Comparison of ENCODE assay signal across 24 mouse cellular contexts in the genomic region with DNA sequence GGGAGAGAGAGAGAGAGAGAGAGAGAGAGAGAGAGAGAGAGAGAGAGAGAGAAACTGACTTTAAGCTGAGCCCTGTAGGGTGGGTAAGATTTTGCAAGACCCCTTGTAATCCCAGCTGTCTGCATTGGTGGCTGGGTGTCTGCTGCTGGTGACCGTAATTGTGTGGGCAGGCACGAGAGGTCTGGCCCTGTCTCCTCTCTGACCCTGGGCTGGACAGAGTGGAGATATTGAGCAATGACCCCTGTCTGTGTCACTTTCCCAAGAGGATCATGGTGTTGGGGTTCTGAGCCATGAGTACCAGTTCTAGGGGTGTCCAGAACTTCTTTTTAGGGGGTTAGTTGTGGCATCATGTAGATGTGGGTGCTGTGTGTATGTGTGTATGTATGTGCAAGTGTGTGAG. TPM values are rescaled to one million over a fixed set of nuclear protein-coding genes. Genes with fewer than 3 reads are reported as not detected.
DNase-seq lines count a peak whose midpoint lies in the region; ATAC-seq and TF ChIP-seq lines count a peak whose summit lies in the region.
"Had no signal": no experiment of that assay in that cellular context is flagged by ENCODE, and none has a peak within 500 bp of the region (broad histone marks: within the 10 kb centered on the region; RNA-seq: fewer than 3 reads in every experiment).

No protein-coding gene starts in this region.

- no peak overlapping the region for H3K4me2 ChIP-seq in lung, postnatal 0 days (replicated peaks; ENCODE audit: low read depth, low read length)
- H3K4me2 ChIP-seq in liver, embryonic 12.5 days = peak overlapping the region; percentile 76
- H3K4me2 ChIP-seq: embryonic facial prominence, embryonic 15.5 days; hindbrain, embryonic 13.5 days had no signal

- 35% methylated on average over 2 of the region's 2 CpGs for WGBS in lung, postnatal 0 days
- WGBS in lung, adult 2 months = 64% methylated on average over 2 of the region's 2 CpGs
- 49% methylated on average over 2 of the region's 2 CpGs for WGBS in liver, embryonic 12.5 days (ENCODE audit: insufficient replicate concordance)

- peaks cover 39% of the 10 kb centered on the region for H3K36me3 ChIP-seq in erythroblast, embryonic 14.5 days (ENCODE audit: control insufficient read depth)
- no peaks in the 10 kb centered on the region for H3K36me3 ChIP-seq in lung, postnatal 0 days (ENCODE audit: insufficient read depth, low read length)
- H3K36me3 ChIP-seq in liver, embryonic 12.5 days = peaks cover 7% of the 10 kb centered on the region; the same call in 1 of the 2 replicates
- H3K36me3 ChIP-seq: embryonic facial prominence, embryonic 15.5 days; hindbrain, embryonic 13.5 days; limb, embryonic 10.5 days had no signal

- H3K27me3 ChIP-seq in erythroblast, embryonic 14.5 days (ENCODE audit: control insufficient read depth) = peaks cover 11% of the 10 kb centered on the region
- H3K27me3 ChIP-seq in lung, postnatal 0 days (replicated peaks; ENCODE audit: insufficient read depth, low read length) = no peaks in the 10 kb centered on the region
- peaks cover 11% of the 10 kb centered on the region for H3K27me3 ChIP-seq in liver, embryonic 12.5 days (replicated peaks)
- H3K27me3 ChIP-seq: embryonic facial prominence, embryonic 15.5 days had no signal

- ATAC-seq in erythroblast, adult 5-6 weeks (replicated peaks; ENCODE audit: low FRiP score, poor library complexity, severe bottlenecking) = no peak
- ATAC-seq in lung, postnatal 0 days = 0 out of 2 replicates have a peak, but pooled peaks have one; percentile 13
- ATAC-seq in liver, embryonic 12.5 days = no peak

- no peak overlapping the region for H3K27ac ChIP-seq in lung, postnatal 0 days (ENCODE audit: low read length)
- H3K27ac ChIP-seq in liver, embryonic 12.5 days = peak overlapping the region; percentile 95
- H3K27ac ChIP-seq: embryonic facial prominence, embryonic 15.5 days; hindbrain, embryonic 13.5 days; kidney, postnatal 0 days; left cerebral cortex, adult 2 months; limb, embryonic 10.5 days had no signal

- no peak overlapping the region for H3K9ac ChIP-seq in lung, postnatal 0 days (replicated peaks; ENCODE audit: low read depth)
- H3K9ac ChIP-seq in liver, embryonic 12.5 days = peak overlapping the region; percentile 82
- H3K9ac ChIP-seq: embryonic facial prominence, embryonic 15.5 days; hindbrain, embryonic 13.5 days had no signal

- DNase-seq in lung, postnatal 0 days (ENCODE audit: low spot score) = peak; percentile 37
- DNase-seq in lung, adult 2 months = no peak
- DNase-seq in kidney, adult 11 months = no peak
- DNase-seq in embryo, embryonic 10 days (ENCODE audit: low spot score) = no peak
- DNase-seq: adrenal gland, postnatal 25 days; cerebellum, adult 9-10 months; gastrocnemius, postnatal 25 days; heart, postnatal 10 days; kidney, adult 2 months; layer of hippocampus, adult 9-11 months; lung, adult 18-20 months; midbrain, embryonic 14.5 days; right cerebral cortex, postnatal 14 days; thymus, postnatal 14 days had no signal

- no peak for TF ChIP-seq CTCF in lung, postnatal 0 days (IDR thresholded peaks at IDR 0.05)
- TF ChIP-seq CTCF in lung, adult 2 months (IDR thresholded peaks at IDR 0.05; ENCODE audit: insufficient read depth, low read length) = no peak

- no peaks in the 10 kb centered on the region for H3K9me3 ChIP-seq in erythroblast, embryonic 14.5 days (ENCODE audit: control insufficient read depth, low read length)
- no peaks in the 10 kb centered on the region for H3K9me3 ChIP-seq in lung, postnatal 0 days (ENCODE audit: low read length)
- no peaks in the 10 kb centered on the region for H3K9me3 ChIP-seq in liver, embryonic 12.5 days (replicated peaks)
- H3K9me3 ChIP-seq: embryonic facial prominence, embryonic 15.5 days; hindbrain, embryonic 13.5 days; limb, embryonic 10.5 days had no signal

- no peak for TF ChIP-seq POLR2A in lung, adult 2 months (IDR thresholded peaks at IDR 0.05; ENCODE audit: borderline replicate concordance, extremely low read depth, low read depth, low read length)

- TF ChIP-seq EP300 in lung, postnatal 0 days (IDR thresholded peaks at IDR 0.05) = no peak

- H3K4me3 ChIP-seq in erythroblast, embryonic 14.5 days (replicated peaks) = peak overlapping the region; percentile 72
- H3K4me3 ChIP-seq in lung, postnatal 0 days (ENCODE audit: low read depth, low read length) = no peak overlapping the region
- no peak overlapping the region for H3K4me3 ChIP-seq in lung, adult 2 months (replicated peaks; ENCODE audit: extremely low read depth, low read depth, low read length)
- H3K4me3 ChIP-seq in liver, embryonic 12.5 days = peak overlapping the region; percentile 72
- H3K4me3 ChIP-seq: embryonic facial prominence, embryonic 15.5 days; hindbrain, embryonic 13.5 days; left cerebral cortex, adult 2 months; limb, embryonic 10.5 days had no signal

- peaks cover 97% of the 10 kb centered on the region for H3K4me1 ChIP-seq in erythroblast, embryonic 14.5 days (ENCODE audit: control insufficient read depth)
- H3K4me1 ChIP-seq in lung, postnatal 0 days (ENCODE audit: insufficient read depth, low read depth, low read length) = 0 out of 2 replicates have a peak, but pooled peaks cover 2% of the 10 kb centered on the region
- H3K4me1 ChIP-seq in lung, adult 2 months (ENCODE audit: control insufficient read depth, insufficient read depth, low read length) = peaks cover 2% of the 10 kb centered on the region
- peaks cover 89% of the 10 kb centered on the region for H3K4me1 ChIP-seq in liver, embryonic 12.5 days
- H3K4me1 ChIP-seq: hindbrain, embryonic 13.5 days had no signal

RNA-seq across cellular contexts. Expression of a gene that starts 6.2 kb away (rescaled TPM):
- 0.18 and 0.26 TPM in 2 replicates for polyA plus RNA-seq in erythroblast, embryonic 14.5 days (2012)
- total RNA-seq in erythroblast, adult 5-6 weeks (2015; ENCODE audit: low replicate concordance) = not detected in 2 replicates
- not detected in 2 replicates for total RNA-seq in erythroblast, adult 5-6 weeks (2017; ENCODE audit: low replicate concordance)
- 16.5 and 17.8 TPM in 2 replicates for polyA plus RNA-seq in lung, postnatal 0 days (2015; fragmentation: Nextera tagmentation; extraction: Ambion mirVana)
- polyA plus RNA-seq in lung, adult 2 months (2012; rRNA removed) = 23.3 and 26.2 TPM in 2 replicates
- 2.1 and 2.3 TPM in 2 replicates for polyA plus RNA-seq in liver, embryonic 12.5 days (2016; fragmentation: Nextera tagmentation; extraction: Ambion mirVana)

RNA-seq across cellular contexts. Expression of a gene that starts 12.0 kb away (rescaled TPM):
- 0.41 and 0.44 TPM in 2 replicates for polyA plus RNA-seq in erythroblast, embryonic 14.5 days (2012)
- total RNA-seq in erythroblast, adult 5-6 weeks (2015; ENCODE audit: low replicate concordance) = 2.1 and 4.4 TPM in 2 replicates
- 2.1 and 6.4 TPM in 2 replicates for total RNA-seq in erythroblast, adult 5-6 weeks (2017; ENCODE audit: low replicate concordance)
- 0.69 and 1.3 TPM in 2 replicates for polyA plus RNA-seq in lung, postnatal 0 days (2015; fragmentation: Nextera tagmentation; extraction: Ambion mirVana)
- polyA plus RNA-seq in lung, adult 2 months (2012; rRNA removed) = 1.0 and 1.3 TPM in 2 replicates
- 0.48 and 0.55 TPM in 2 replicates for polyA plus RNA-seq in liver, embryonic 12.5 days (2016; fragmentation: Nextera tagmentation; extraction: Ambion mirVana)
- total RNA-seq: adrenal gland, postnatal 25 days; gastrocnemius, postnatal 25 days; heart, postnatal 10 days; left cerebral cortex, adult 2 months had no signal
- polyA plus RNA-seq: forebrain, embryonic 11.5 days; limb, embryonic 10.5 days; neural tube, embryonic 11.5 days had no signal

RNA-seq across cellular contexts. Expression of a gene that starts 33.1 kb away (rescaled TPM):
- not detected in 2 replicates for polyA plus RNA-seq in erythroblast, embryonic 14.5 days (2012)
- not detected in 2 replicates for total RNA-seq in erythroblast, adult 5-6 weeks (2015; ENCODE audit: low replicate concordance)
- total RNA-seq in erythroblast, adult 5-6 weeks (2017; ENCODE audit: low replicate concordance) = not detected in 2 replicates
- 0.57 and 0.94 TPM in 2 replicates for polyA plus RNA-seq in lung, postnatal 0 days (2015; fragmentation: Nextera tagmentation; extraction: Ambion mirVana)
- 3.5 and 4.9 TPM in 2 replicates for polyA plus RNA-seq in lung, adult 2 months (2012; rRNA removed)
- not detected in 2 replicates for polyA plus RNA-seq in liver, embryonic 12.5 days (2016; fragmentation: Nextera tagmentation; extraction: Ambion mirVana)
- polyA plus RNA-seq: forebrain, embryonic 11.5 days; midbrain, embryonic 14.5 days; neural tube, embryonic 11.5 days had no signal

RNA-seq across cellular contexts. Expression of a gene that starts 37.6 kb away (rescaled TPM):
- 0.63 and 0.69 TPM in 2 replicates for polyA plus RNA-seq in erythroblast, embryonic 14.5 days (2012)
- total RNA-seq in erythroblast, adult 5-6 weeks (2015; ENCODE audit: low replicate concordance) = 1.7 and 3.5 TPM in 2 replicates
- 0.42 and 1.4 TPM in 2 replicates for total RNA-seq in erythroblast, adult 5-6 weeks (2017; ENCODE audit: low replicate concordance)
- 41.7 and 43.8 TPM in 2 replicates for polyA plus RNA-seq in lung, postnatal 0 days (2015; fragmentation: Nextera tagmentation; extraction: Ambion mirVana)
- polyA plus RNA-seq in lung, adult 2 months (2012; rRNA removed) = 72.8 and 78.3 TPM in 2 replicates
- 9.8 and 10.7 TPM in 2 replicates for polyA plus RNA-seq in liver, embryonic 12.5 days (2016; fragmentation: Nextera tagmentation; extraction: Ambion mirVana)

Comparison
In these comparisons a context has a peak if more than half of its experiments do, and no peak if none do; other contexts are left out.
1. H3K4me3 ChIP-seq: peak in erythroblast, embryonic 14.5 days (single experiment) and liver, embryonic 12.5 days (single experiment); none in lung, postnatal 0 days (single experiment) and lung, adult 2 months (single experiment).